Mouse (Mus musculus) adrenal gland, adult 18-20 months (tissue): Measurements from ENCODE around the gene Ptk7. TPM values are rescaled to one million over a fixed set of nuclear protein-coding genes. Genes with fewer than 3 reads are reported as not detected.

Source experiments
- DNase-seq, 2 experiments: peaks; one replicate each; pipeline ENCODE4 v3.0.0; 2021 to 2022; ENCODE audit warnings: low spot score in 2 of 2
- microRNA-seq, 2 experiments: library from miRNA; unstranded; fragments of <30 nt; microRNA quantifications; one replicate each; pipeline ENCODE4 v1.2.0; 2021; ENCODE audit warnings: borderline number of aligned reads in 2 of 2
- total RNA-seq, 2 experiments: library from RNA; stranded (reverse); gene quantifications; 1 replicate in 1 of 2; 2 replicates in 1 of 2; pipeline ENCODE4 v1.2.3; 2021

Ptk7 gene
- total RNA-seq, 2 experiments from 2014 or later = 2.7 to 5.8 TPM

- DNase-seq = peak; percentile 74 to 77
Observed at GRCm38 (mm10) chr17:46525579-46526307, 103.6 kb downstream of the Ptk7 start.

GRCm38 (mm10) chr17:46525065-46525464 lies 104.2 kb downstream of the Ptk7 start:
- DNase-seq = no peak

GRCm38 (mm10) chr17:46521963-46522668 lies 107.2 kb downstream of the Ptk7 start:
- no peak for DNase-seq

- no peak for DNase-seq
Observed at GRCm38 (mm10) chr17:46521174-46521573, 108.1 kb downstream of the Ptk7 start.

- DNase-seq = no peak
Observed at GRCm38 (mm10) chr17:46520385-46520979, 108.8 kb downstream of the Ptk7 start.

GRCm38 (mm10) chr17:46519971-46520370 lies 109.3 kb downstream of the Ptk7 start:
- no peak for DNase-seq

Small RNA genes lying within 50 kb of the gene (microRNA-seq; reads per million reads assigned to microRNA genes)
- gene Mir6976 = 0.95 to 3.1 reads per million in 2 experiments

Other genes with a start within 250 kb of the Ptk7 start
- gene Zfp318, start 245.8 kb downstream of the Ptk7 start, total RNA-seq = 10 to 100 TPM; 18.9 to 25.9 TPM
- gene Crip3, start 200.6 kb downstream of the Ptk7 start, total RNA-seq = under 1 TPM; 0.32 to 0.63 TPM
- not detected for gene Slc22a7, start 191.0 kb downstream of the Ptk7 start, total RNA-seq
- 1 to 10 TPM in 1 of 2 experiments, under 1 TPM in 1; 0.96 to 1.0 TPM for gene Ttbk1, start 141.8 kb downstream of the Ptk7 start, total RNA-seq
- 1 to 10 TPM; 3.2 to 6.0 TPM for gene Dnph1, start 132.8 kb downstream of the Ptk7 start, total RNA-seq
- 10 to 100 TPM; 24.8 to 30.1 TPM for gene Cul9, start 83.1 kb downstream of the Ptk7 start, total RNA-seq
- 10 to 100 TPM; 40.8 to 66.6 TPM for gene Srf, start 73.3 kb downstream of the Ptk7 start, total RNA-seq
- gene Klc4, start 16.5 kb upstream of the Ptk7 start, total RNA-seq = 10 to 100 TPM; 35.8 to 47.6 TPM
- 10 to 100 TPM; 97.8 to 99.8 TPM for gene Mrpl2, start 16.7 kb upstream of the Ptk7 start, total RNA-seq
- gene Cul7, start 20.8 kb upstream of the Ptk7 start, total RNA-seq = 10 to 100 TPM; 32.1 to 36.3 TPM
- 10 to 100 TPM; 25.9 to 29.8 TPM for gene Rrp36, start 44.8 kb upstream of the Ptk7 start, total RNA-seq
- gene Mea1, start 49.3 kb upstream of the Ptk7 start, total RNA-seq = 100 to 1,000 TPM; 100 to 107 TPM
- gene Klhdc3, start 51.4 kb upstream of the Ptk7 start, total RNA-seq = 10 to 100 TPM; 47.6 to 69.9 TPM
- 10 to 100 TPM; 40.2 to 46.5 TPM for gene Ppp2r5d, start 75.6 kb upstream of the Ptk7 start, total RNA-seq
- 10 to 100 TPM; 64.1 to 70.7 TPM for gene Pex6, start 82.0 kb upstream of the Ptk7 start, total RNA-seq
- 1 to 10 TPM; 1.2 to 2.0 TPM for gene Gnmt, start 99.7 kb upstream of the Ptk7 start, total RNA-seq
- 10 to 100 TPM; 44.8 to 55.9 TPM for gene Cnpy3, start 122.7 kb upstream of the Ptk7 start, total RNA-seq
- gene Ptcra, start 134.2 kb upstream of the Ptk7 start, total RNA-seq = not detected
- gene 2310039H08Rik, start 143.1 kb upstream of the Ptk7 start, total RNA-seq = 10 to 100 TPM; 39.6 to 63.0 TPM
- 100 to 1,000 TPM in 1 of 2 experiments, 10 to 100 TPM in 1; 93.5 to 103 TPM for gene Rpl7l1, start 153.2 kb upstream of the Ptk7 start, total RNA-seq
- 10 to 100 TPM; 16.7 to 18.2 TPM for gene Bicral, start 229.0 kb upstream of the Ptk7 start, total RNA-seq